Mouse (Mus musculus): ENCODE measurements around the gene Igf1r. TPM values are rescaled to one million over a fixed set of nuclear protein-coding genes. Genes with fewer than 3 reads are reported as not detected.

Gene Igf1r
- polyA plus RNA-seq, 1 experiment from 2014 or later, result 9.5 TPM

GRCm38 (mm10) chr7:68010168-68010567 is 57.5 kb downstream of the Igf1r start:
- H3K27ac ChIP-seq (ENCODE audit: low read length), result no peak overlapping the region
- H3K9ac ChIP-seq (ENCODE audit: low read depth, low read length), result no peak overlapping the region
- no peaks in the 10 kb centered on the region for H3K9me3 ChIP-seq (ENCODE audit: control insufficient read depth, low read length)
- H3K4me1 ChIP-seq (ENCODE audit: control insufficient read depth, insufficient read depth, low read length), result peaks cover 18% of the 10 kb centered on the region
- no peak overlapping the region for H3K4me2 ChIP-seq (ENCODE audit: low read depth, low read length)
- H3K27me3 ChIP-seq (replicated peaks; ENCODE audit: control insufficient read depth, insufficient read depth, low read length), result no peaks in the 10 kb centered on the region
- WGBS, result 68% methylated on average over 7 of the region's 7 CpGs
- no peak overlapping the region for H3K4me3 ChIP-seq (ENCODE audit: low read length)
- H3K36me3 ChIP-seq (ENCODE audit: control insufficient read depth, insufficient read depth, low read length), result peaks cover 1% of the 10 kb centered on the region; the same call in 1 of the 2 replicates
- no peak for ATAC-seq

- Histone ChIP-seq H3K4me2 (ENCODE audit: low read depth, low read length) (no peak overlapping the region), H3K9me3 (ENCODE audit: control insufficient read depth, low read length) (no peaks in the 10 kb centered on the region), H3K4me1 (ENCODE audit: control insufficient read depth, insufficient read depth, low read length) (peaks cover 18% of the 10 kb centered on the region), H3K9ac (ENCODE audit: low read depth, low read length) (no peak overlapping the region), H3K36me3 (ENCODE audit: control insufficient read depth, insufficient read depth, low read length) (peaks cover 5% of the 10 kb centered on the region; the same call in 1 of the 2 replicates), H3K27me3 (replicated peaks; ENCODE audit: control insufficient read depth, insufficient read depth, low read length) (no peaks in the 10 kb centered on the region), H3K4me3 (ENCODE audit: low read length) (no peak overlapping the region), H3K27ac (ENCODE audit: low read length) (no peak overlapping the region)
- 60% methylated on average over 3 of the region's 3 CpGs for WGBS
- ATAC-seq, result no peak
Observed at GRCm38 (mm10) chr7:68010802-68011201, 58.2 kb downstream of the Igf1r start.

- no peak overlapping the region for H3K4me2 ChIP-seq (ENCODE audit: low read depth, low read length)
- no peaks in the 10 kb centered on the region for H3K27me3 ChIP-seq (replicated peaks; ENCODE audit: control insufficient read depth, insufficient read depth, low read length)
- H3K9ac ChIP-seq (ENCODE audit: low read depth, low read length), result no peak overlapping the region
- peak; percentile 70; the same call in 1 of the 2 replicates for ATAC-seq
- no peak overlapping the region for H3K27ac ChIP-seq (ENCODE audit: low read length)
- H3K36me3 ChIP-seq (ENCODE audit: control insufficient read depth, insufficient read depth, low read length), result peaks cover 5% of the 10 kb centered on the region; the same call in 1 of the 2 replicates
- peaks cover 18% of the 10 kb centered on the region for H3K4me1 ChIP-seq (ENCODE audit: control insufficient read depth, insufficient read depth, low read length)
- no peaks in the 10 kb centered on the region for H3K9me3 ChIP-seq (ENCODE audit: control insufficient read depth, low read length)
- H3K4me3 ChIP-seq (ENCODE audit: low read length), result no peak overlapping the region
- 60% methylated on average over 13 of the region's 13 CpGs for WGBS
Observed at GRCm38 (mm10) chr7:68011385-68012122, 58.9 kb downstream of the Igf1r start.

GRCm38 (mm10) chr7:68012123-68012474 is 59.5 kb downstream of the Igf1r start:
- peaks cover 18% of the 10 kb centered on the region for H3K4me1 ChIP-seq (ENCODE audit: control insufficient read depth, insufficient read depth, low read length)
- peaks cover 5% of the 10 kb centered on the region; the same call in 1 of the 2 replicates for H3K36me3 ChIP-seq (ENCODE audit: control insufficient read depth, insufficient read depth, low read length)

GRCm38 (mm10) chr7:68014495-68014894 is 61.9 kb downstream of the Igf1r start:
- H3K4me1 ChIP-seq (ENCODE audit: control insufficient read depth, insufficient read depth, low read length), result peaks cover 18% of the 10 kb centered on the region
- H3K9me3 ChIP-seq (ENCODE audit: control insufficient read depth, low read length), result no peaks in the 10 kb centered on the region
- H3K36me3 ChIP-seq (ENCODE audit: control insufficient read depth, insufficient read depth, low read length), result peaks cover 5% of the 10 kb centered on the region; the same call in 1 of the 2 replicates
- 88% methylated on average over 3 of the region's 3 CpGs for WGBS
- no peak overlapping the region for H3K27ac ChIP-seq (ENCODE audit: low read length)
- no peak for ATAC-seq
- no peak overlapping the region for H3K4me2 ChIP-seq (ENCODE audit: low read depth, low read length)
- H3K27me3 ChIP-seq (replicated peaks; ENCODE audit: control insufficient read depth, insufficient read depth, low read length), result no peaks in the 10 kb centered on the region
- no peak overlapping the region for H3K9ac ChIP-seq (ENCODE audit: low read depth, low read length)
- H3K4me3 ChIP-seq (ENCODE audit: low read length), result no peak overlapping the region

More at GRCm38 (mm10) chr7:68012123-68012474, 59.5 kb downstream of the Igf1r start:
- no peak overlapping the region for H3K4me2 ChIP-seq (ENCODE audit: low read depth, low read length)
- no peak for ATAC-seq
- H3K27me3 ChIP-seq (replicated peaks; ENCODE audit: control insufficient read depth, insufficient read depth, low read length), result no peaks in the 10 kb centered on the region
- H3K9me3 ChIP-seq (ENCODE audit: control insufficient read depth, low read length), result no peaks in the 10 kb centered on the region
- no peak overlapping the region for H3K27ac ChIP-seq (ENCODE audit: low read length)
- H3K4me3 ChIP-seq (ENCODE audit: low read length), result no peak overlapping the region
- H3K9ac ChIP-seq (ENCODE audit: low read depth, low read length), result no peak overlapping the region
- WGBS, result 33% methylated on average over 6 of the region's 6 CpGs

- WGBS, result 84% methylated on average over 3 of the region's 3 CpGs
- Histone ChIP-seq H3K4me2 (ENCODE audit: low read depth, low read length) (no peak overlapping the region), H3K27ac (ENCODE audit: low read length) (no peak overlapping the region), H3K4me3 (ENCODE audit: low read length) (no peak overlapping the region), H3K9me3 (ENCODE audit: control insufficient read depth, low read length) (no peaks in the 10 kb centered on the region), H3K27me3 (replicated peaks; ENCODE audit: control insufficient read depth, insufficient read depth, low read length) (no peaks in the 10 kb centered on the region), H3K9ac (ENCODE audit: low read depth, low read length) (no peak overlapping the region), H3K4me1 (ENCODE audit: control insufficient read depth, insufficient read depth, low read length) (peaks cover 13% of the 10 kb centered on the region), H3K36me3 (ENCODE audit: control insufficient read depth, insufficient read depth, low read length) (peaks cover 5% of the 10 kb centered on the region; the same call in 1 of the 2 replicates)
- no peak for ATAC-seq
Observed at GRCm38 (mm10) chr7:68015404-68015803, 62.8 kb downstream of the Igf1r start.

- no peak overlapping the region for H3K27ac ChIP-seq (ENCODE audit: low read length)
- 55% methylated on average over 4 of the region's 4 CpGs for WGBS
- H3K4me1 ChIP-seq (ENCODE audit: control insufficient read depth, insufficient read depth, low read length), result peaks cover 11% of the 10 kb centered on the region
- no peak overlapping the region for H3K4me2 ChIP-seq (ENCODE audit: low read depth, low read length)
- no peaks in the 10 kb centered on the region for H3K9me3 ChIP-seq (ENCODE audit: control insufficient read depth, low read length)
- no peaks in the 10 kb centered on the region for H3K27me3 ChIP-seq (replicated peaks; ENCODE audit: control insufficient read depth, insufficient read depth, low read length)
- no peak overlapping the region for H3K4me3 ChIP-seq (ENCODE audit: low read length)
- H3K36me3 ChIP-seq (ENCODE audit: control insufficient read depth, insufficient read depth, low read length), result peaks cover 5% of the 10 kb centered on the region; the same call in 1 of the 2 replicates
- no peak overlapping the region for H3K9ac ChIP-seq (ENCODE audit: low read depth, low read length)
- no peak for ATAC-seq
Observed at GRCm38 (mm10) chr7:68018038-68018437, 65.4 kb downstream of the Igf1r start.

GRCm38 (mm10) chr7:68020556-68020955 is 67.9 kb downstream of the Igf1r start:
- Histone ChIP-seq H3K4me2 (ENCODE audit: low read depth, low read length) (no peak overlapping the region), H3K9me3 (ENCODE audit: control insufficient read depth, low read length) (no peaks in the 10 kb centered on the region), H3K4me1 (ENCODE audit: control insufficient read depth, insufficient read depth, low read length) (peaks cover 11% of the 10 kb centered on the region), H3K4me3 (ENCODE audit: low read length) (no peak overlapping the region), H3K36me3 (ENCODE audit: control insufficient read depth, insufficient read depth, low read length) (no peaks in the 10 kb centered on the region), H3K27me3 (replicated peaks; ENCODE audit: control insufficient read depth, insufficient read depth, low read length) (no peaks in the 10 kb centered on the region), H3K9ac (ENCODE audit: low read depth, low read length) (no peak overlapping the region), H3K27ac (ENCODE audit: low read length) (no peak overlapping the region)
- no peak for ATAC-seq
- WGBS, result 67% methylated on average over 2 of the region's 2 CpGs

- peak; percentile 85 for ATAC-seq
- H3K4me2 ChIP-seq (ENCODE audit: low read depth, low read length), result no peak overlapping the region
- H3K9ac ChIP-seq (ENCODE audit: low read depth, low read length), result no peak overlapping the region
- H3K27me3 ChIP-seq (replicated peaks; ENCODE audit: control insufficient read depth, insufficient read depth, low read length), result no peaks in the 10 kb centered on the region
- H3K36me3 ChIP-seq (ENCODE audit: control insufficient read depth, insufficient read depth, low read length), result no peaks in the 10 kb centered on the region
- no peaks in the 10 kb centered on the region for H3K9me3 ChIP-seq (ENCODE audit: control insufficient read depth, low read length)
- H3K27ac ChIP-seq (ENCODE audit: low read length), result no peak overlapping the region
- H3K4me1 ChIP-seq (ENCODE audit: control insufficient read depth, insufficient read depth, low read length), result peaks cover 11% of the 10 kb centered on the region
- 19% methylated on average over 2 of the region's 2 CpGs for WGBS
- no peak overlapping the region for H3K4me3 ChIP-seq (ENCODE audit: low read length)
Observed at GRCm38 (mm10) chr7:68021741-68022140, 69.1 kb downstream of the Igf1r start.
